Mouse (Mus musculus) left cerebral cortex, postnatal 25 days (tissue): ENCODE measurements at regions not wholly inside any gene's neighbourhood (a gene's known extent, or its start where the extent isn't known, plus 50 kb on each side); places are given as distances from the start of the nearest gene placed in this dataset.
"Not testable (repeated sequence)": the region's sequence is repeated elsewhere in the genome, so short reads cannot be mapped to it uniquely, and the experiment has no call there.

Experiments
- DNase-seq, 2 experiments: peaks; one replicate each; pipeline ENCODE4 v3.0.0; 2022; ENCODE audit warnings: low spot score in 2 of 2, mixed read lengths in 1 of 2
- intact Hi-C: fragments of 180-260 bp; cut with DNase I; formaldehyde crosslinking; loops from one replicate; pipeline ENCODE4 v1.15.1; 2025

GRCm38 (mm10) chr1:128535537-128536150 lies 56.4 kb downstream of the Cxcr4 start:
- intact Hi-C loops: no loop called here
- DNase-seq: no peak

GRCm38 (mm10) chr1:128532632-128533031 lies 59.5 kb downstream of the Cxcr4 start:
- DNase-seq: peak in 1 of 2 experiments; percentile 11
- intact Hi-C loops: no loop called here

GRCm38 (mm10) chr1:128529808-128530545 lies 62.1 kb downstream of the Cxcr4 start:
- intact Hi-C loops: no loop called here
- no peak for DNase-seq

- intact Hi-C loops: no loop called here
- DNase-seq: no peak
These were observed 72.9 kb downstream of the Cxcr4 start for GRCm38 (mm10) chr1:128519234-128519633.

DNA sequence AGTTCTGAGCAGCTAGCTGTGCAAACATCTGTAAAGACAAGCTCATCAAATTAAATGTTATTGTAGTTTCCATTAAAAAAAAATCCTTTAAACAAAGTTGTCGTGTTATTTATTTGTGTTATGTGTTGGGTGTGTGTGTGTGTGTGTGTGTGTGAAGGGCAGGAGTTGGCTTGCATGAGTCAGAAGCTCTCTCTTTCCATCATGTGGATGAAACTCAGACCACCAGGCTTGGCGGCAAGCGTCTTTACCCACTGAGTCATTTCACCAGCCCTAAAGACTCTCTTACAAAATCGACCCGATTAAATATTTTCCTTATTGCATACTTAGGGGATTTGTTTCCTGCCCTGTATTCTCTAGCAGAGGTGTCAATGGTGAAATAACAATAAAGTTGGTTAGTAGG lies 73.6 kb downstream of the Cxcr4 start:
- no peak for DNase-seq
- intact Hi-C loops: no loop called here

GRCm38 (mm10) chr1:128517351-128517750 lies 74.7 kb downstream of the Cxcr4 start:
- intact Hi-C loops: no loop called here
- DNase-seq: no peak

GRCm38 (mm10) chr1:128514327-128514726 lies 77.8 kb downstream of the Cxcr4 start:
- intact Hi-C loops: no loop called here
- DNase-seq: no peak

DNA sequence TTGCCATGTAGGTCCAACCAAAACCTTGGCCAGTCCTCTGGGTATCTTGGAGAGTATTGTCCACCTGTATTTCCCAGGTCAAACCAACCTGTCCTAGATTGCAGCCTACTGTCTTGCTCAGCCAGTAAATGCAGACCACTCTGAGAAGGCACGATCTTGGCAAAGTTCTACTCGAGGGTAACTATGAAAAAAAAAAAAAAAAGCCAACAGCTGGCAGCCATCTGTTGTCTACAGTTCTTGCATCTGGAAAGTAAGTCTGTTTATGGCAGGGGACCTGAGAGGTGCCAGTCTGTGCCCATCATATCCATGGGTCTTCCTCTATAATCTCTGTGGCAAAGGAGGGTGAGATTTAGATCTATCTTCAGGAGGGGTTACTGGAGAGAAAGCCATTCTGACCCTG lies 78.2 kb downstream of the Cxcr4 start:
- no peak for DNase-seq
- intact Hi-C loops: no loop called here

DNA sequence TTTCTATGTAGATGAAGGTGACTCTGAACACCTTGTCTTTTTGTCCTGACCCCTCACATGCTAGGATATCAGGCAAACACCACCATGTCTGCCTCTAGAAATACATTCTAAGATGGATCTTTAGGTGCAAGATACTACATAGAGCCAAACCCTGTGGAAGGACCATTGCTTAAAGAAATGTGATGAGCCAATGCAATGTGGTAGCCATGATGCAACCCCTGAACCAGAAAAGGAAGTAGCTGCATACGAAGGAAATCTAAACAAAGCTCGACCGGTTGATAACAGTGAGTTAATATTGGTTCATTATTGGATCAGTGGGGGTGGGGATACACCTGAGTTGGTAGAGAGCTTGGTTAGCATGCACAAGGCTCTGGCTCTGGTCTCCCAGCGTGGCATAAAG lies 78.9 kb downstream of the Cxcr4 start:
- no peak for DNase-seq

GRCm38 (mm10) chr1:128508816-128509461 lies 83.2 kb downstream of the Cxcr4 start:
- DNase-seq: no peak
- intact Hi-C loops: no loop called here

More for the DNA sequence above, 78.9 kb downstream of the Cxcr4 start:
- intact Hi-C loops: no loop called here

GRCm38 (mm10) chr1:128506551-128507313 lies 85.4 kb downstream of the Cxcr4 start:
- intact Hi-C loops: no loop called here

GRCm38 (mm10) chr1:128504371-128504770 lies 87.2 kb upstream of the Dars start:
- no peak for DNase-seq
- intact Hi-C loops: no loop called here

More at GRCm38 (mm10) chr1:128506551-128507313, 85.4 kb downstream of the Cxcr4 start:
- DNase-seq: no peak

GRCm38 (mm10) chr1:128498042-128498772 lies 81.0 kb upstream of the Dars start:
- no peak for DNase-seq
- intact Hi-C loops: no loop called here

DNA sequence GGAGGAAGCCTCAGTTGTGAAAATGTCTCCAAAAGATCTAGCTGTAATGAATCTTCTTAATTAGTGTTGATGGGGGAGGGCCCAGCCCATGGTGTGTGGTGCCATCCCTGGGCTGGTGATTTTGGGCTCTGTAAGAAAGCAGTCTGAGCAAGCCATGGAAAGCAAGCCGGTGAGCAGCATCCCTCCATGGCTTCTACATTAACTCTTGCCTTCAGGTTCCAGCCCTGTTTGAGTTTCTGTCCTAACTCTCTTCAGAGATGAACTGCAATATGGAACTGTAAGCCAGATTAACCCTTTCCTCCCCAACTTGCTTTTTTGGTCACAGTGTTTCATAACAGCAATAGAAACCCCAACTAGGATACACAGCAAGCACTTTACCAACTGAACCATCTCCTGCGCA lies 75.1 kb upstream of the Dars start:
- intact Hi-C loops: no loop called here
- no peak for DNase-seq

GRCm38 (mm10) chr1:128487181-128487580 lies 70.0 kb upstream of the Dars start:
- DNase-seq: not testable (repeated sequence)

DNA sequence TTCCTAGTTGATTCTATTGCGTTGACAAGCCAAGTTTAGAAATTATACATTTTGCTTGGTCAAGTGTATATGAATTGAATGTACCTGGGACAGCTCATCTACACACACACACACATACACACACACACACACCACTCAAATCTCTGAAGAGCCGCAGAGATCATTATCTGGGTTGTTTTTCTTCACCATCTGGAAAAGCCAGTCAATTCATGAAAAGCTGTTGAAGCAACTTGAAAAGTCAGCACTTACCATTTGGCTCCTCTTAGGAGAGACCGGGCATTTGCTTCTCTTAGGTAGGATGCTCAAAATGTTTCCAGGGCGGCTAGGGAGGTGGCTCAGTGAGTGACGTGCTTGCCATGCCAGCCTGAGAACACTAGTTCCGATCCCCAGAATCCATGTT lies 61.2 kb upstream of the Dars start:
- intact Hi-C loops: no loop called here
- no peak for DNase-seq

More at GRCm38 (mm10) chr1:128487181-128487580, 70.0 kb upstream of the Dars start:
- intact Hi-C loops: not testable (repeated sequence)

DNA sequence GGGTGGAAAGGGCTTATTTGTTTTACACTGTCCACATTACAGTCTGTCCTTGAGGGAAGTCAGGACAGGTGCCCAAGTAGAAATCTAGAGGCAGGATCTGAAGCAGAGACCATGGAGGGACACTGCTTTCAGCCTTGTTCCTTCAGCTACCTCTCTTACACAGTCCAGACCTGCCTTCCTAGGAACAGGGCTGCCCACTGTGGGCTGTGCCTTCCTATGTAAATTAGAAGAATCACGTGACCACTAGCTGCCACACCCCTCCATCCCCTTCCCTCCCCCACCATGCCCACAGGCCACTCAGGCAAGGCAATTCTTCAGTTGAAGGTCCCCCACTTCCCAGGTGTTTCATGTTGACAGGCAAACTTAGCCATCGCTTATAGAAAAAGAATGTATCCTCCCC lies 60.5 kb upstream of the Dars start:
- no peak for DNase-seq
- intact Hi-C loops: no loop called here

GRCm38 (mm10) chr1:128472713-128473230 lies 55.6 kb upstream of the Dars start:
- DNase-seq: no peak
- intact Hi-C loops: loop anchor here (5.0 kb wide), 2 partner anchors 55 to 120 kb away; partner anchors contain the start of genes Cxcr4 and Dars
